Mouse (Mus musculus) ES-E14 (cell line): ENCODE data around the gene Cplane1. TPM values are rescaled to one million over a fixed set of nuclear protein-coding genes. Genes with fewer than 3 reads are reported as not detected.

Experiments used
- DNase-seq: peaks from one replicate; pipeline ENCODE4 v3.0.0-alpha.2; 2013; ENCODE audit warnings: low read depth, low spot score
- H3K27ac ChIP-seq: 2 replicates; pipeline ENCODE4 v1.5.1; 2012; ENCODE audit warnings: low read depth, mild to moderate bottlenecking, low read length, moderate library complexity, mixed read lengths; ENCODE audit not compliant: poor library complexity, insufficient read depth, severe bottlenecking
- H3K36me3 ChIP-seq: 2 replicates; pipeline ENCODE4 v1.6.1; 2012; ENCODE audit warnings: mild to moderate bottlenecking, low read length, moderate library complexity, mixed read lengths; ENCODE audit not compliant: control insufficient read depth, poor library complexity, insufficient read depth, severe bottlenecking
- H3K4me1 ChIP-seq, 2 experiments: fragments of 150-350 bp in 1 of 2; sonication (generic) in 1 of 2; 2 replicates each; pipeline ENCODE4 v1.6.1; 2012; ENCODE audit warnings: low read length in 2 of 2, mild to moderate bottlenecking in 1 of 2, mixed read lengths in 1 of 2; ENCODE audit not compliant: control insufficient read depth in 2 of 2, insufficient read depth in 2 of 2, poor library complexity in 1 of 2
- H3K4me3 ChIP-seq, 2 experiments: fragments of 150-350 bp in 1 of 2; sonication (generic) in 1 of 2; 2 replicates each; pipeline ENCODE4 v1.5.1; 2012; ENCODE audit warnings: low read length in 2 of 2, low read depth in 1 of 2, mild to moderate bottlenecking in 1 of 2, mixed read lengths in 1 of 2; ENCODE audit not compliant: insufficient read depth in 1 of 2, poor library complexity in 1 of 2, severe bottlenecking in 1 of 2
- H3K9ac ChIP-seq: 2 replicates; pipeline ENCODE4 v1.6.1; 2012; ENCODE audit warnings: low read depth, mild to moderate bottlenecking, low read length, mixed read lengths; ENCODE audit not compliant: poor library complexity, insufficient read depth, severe bottlenecking
- H3K9me3 ChIP-seq: fragments of 150-350 bp; sonication (generic); 2 replicates; pipeline ENCODE4 v1.6.1; 2012; ENCODE audit warnings: low read depth, mild to moderate bottlenecking, low read length; ENCODE audit not compliant: control insufficient read depth, insufficient read depth
- CHD2 ChIP-seq: IDR thresholded peaks from 2 replicates; pipeline ENCODE4 v1.6.1; 2014; ENCODE audit warnings: mild to moderate bottlenecking, low read depth, low read length, inconsistent platforms
- HCFC1 ChIP-seq: IDR thresholded peaks from 2 replicates; pipeline ENCODE4 v1.6.1; 2012; ENCODE audit warnings: low read length, inconsistent platforms, borderline replicate concordance; ENCODE audit not compliant: insufficient read depth
- MAFK ChIP-seq: IDR thresholded peaks from 2 replicates; pipeline ENCODE4 v1.6.1; 2014; ENCODE audit warnings: mild to moderate bottlenecking, low read depth, low read length, inconsistent platforms; ENCODE audit not compliant: insufficient read depth
- ZC3H11A ChIP-seq: IDR thresholded peaks from 2 replicates; pipeline ENCODE4 v1.6.1; 2012; ENCODE audit warnings: low read depth, mild to moderate bottlenecking, inconsistent platforms, low read length, borderline replicate concordance
- ZNF384 ChIP-seq: IDR thresholded peaks from 2 replicates; pipeline ENCODE4 v1.6.1; 2012; ENCODE audit warnings: low read depth, low read length, inconsistent platforms
- in situ Hi-C, 2 experiments: fragments of 600-800 bp; cut with MboI; formaldehyde crosslinking; loops; one replicate each; pipeline ENCODE4 v1.15.1; 2025; ENCODE audit warnings: low sequenced_read_pairs in 2 of 2, inconsistent platforms in 1 of 2; ENCODE audit not compliant: unreplicated experiment in 2 of 2
- total RNA-seq: library from RNA; depleted of rRNA; stranded (reverse); fragments of 300-350 nt; gene quantifications from 2 replicates; pipeline ENCODE4 v1.2.3, GENCODE M21; 2012

Cplane1 gene
- total RNA-seq, 1 experiment: 13.5 TPM

- DNase-seq: peak; percentile 37
- Histone ChIP-seq H3K4me1 (peaks cover 2 to 5% of the 10 kb centered on the region in 2 experiments; a peak in 2 of 4 replicates), H3K9ac (no peak overlapping the region), H3K36me3 (peaks cover 3% of the 10 kb centered on the region; the same call in 1 of the 2 replicates), H3K9me3 (no peaks in the 10 kb centered on the region), H3K27ac (no peak overlapping the region; the same call in 1 of the 2 replicates), H3K4me3 (no peak overlapping the region)
- in situ Hi-C loops: no loop called here
- TF ChIP-seq ZNF384 (no peak), CHD2 (no peak), MAFK (no peak), ZC3H11A (no peak), HCFC1 (no peak)
These were observed 7.1 kb upstream of the Cplane1 start for GRCm38 (mm10) chr15:8161841-8162240.

DNA sequence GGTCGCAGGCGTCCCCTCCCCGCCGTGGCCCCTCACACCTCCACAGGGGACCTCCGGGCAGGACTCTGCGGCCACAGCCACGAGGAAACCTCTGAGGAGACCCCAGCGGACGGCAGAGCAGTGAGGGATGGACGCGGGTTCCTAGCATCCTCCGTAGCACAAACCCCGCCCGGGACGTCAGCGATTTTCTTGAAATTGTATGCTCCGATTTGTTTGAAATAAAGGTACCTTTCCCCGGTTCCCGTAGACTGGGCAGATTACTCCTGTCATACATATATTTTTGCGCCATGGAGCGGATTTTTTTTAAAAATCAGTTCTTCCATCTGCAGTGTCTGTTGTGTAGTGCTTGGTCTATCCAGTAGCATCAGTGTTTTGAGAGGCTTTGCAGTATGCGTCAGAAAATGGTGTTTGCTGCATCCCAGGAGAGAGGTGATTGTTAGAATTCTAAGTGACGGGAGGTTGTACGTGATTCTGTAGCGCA, 400 bp downstream of the Cplane1 start:
- Histone ChIP-seq H3K36me3 (peaks cover 2% of the 10 kb centered on the region; the same call in 1 of the 2 replicates), H3K4me1 (peaks cover 0 to 5% of the 10 kb centered on the region in 2 experiments; a peak in 1 of 4 replicates), H3K4me3 (peak overlapping the region; percentile 84 to 93), H3K27ac (no peak overlapping the region), H3K9me3 (no peaks in the 10 kb centered on the region), H3K9ac (peak overlapping the region; percentile 82)
- TF ChIP-seq CHD2 (no peak), HCFC1 (no peak), ZC3H11A (no peak), ZNF384 (no peak), MAFK (no peak)
- peak; percentile 26 for DNase-seq
- in situ Hi-C loops: no loop called here

- H3K27ac ChIP-seq: no peak overlapping the region
- DNase-seq: no peak
- H3K9ac ChIP-seq: no peak overlapping the region
- no peaks in the 10 kb centered on the region; the same call in 1 of the 2 replicates for H3K36me3 ChIP-seq
- TF ChIP-seq ZNF384 (no peak), CHD2 (no peak), ZC3H11A (no peak)
- H3K4me3 ChIP-seq: no peak overlapping the region
- no peaks in the 10 kb centered on the region for H3K4me1 ChIP-seq
- in situ Hi-C loops: no loop called here
- no peaks in the 10 kb centered on the region for H3K9me3 ChIP-seq
These were observed 20.7 kb downstream of the Cplane1 start for GRCm38 (mm10) chr15:8189563-8189962.

DNA sequence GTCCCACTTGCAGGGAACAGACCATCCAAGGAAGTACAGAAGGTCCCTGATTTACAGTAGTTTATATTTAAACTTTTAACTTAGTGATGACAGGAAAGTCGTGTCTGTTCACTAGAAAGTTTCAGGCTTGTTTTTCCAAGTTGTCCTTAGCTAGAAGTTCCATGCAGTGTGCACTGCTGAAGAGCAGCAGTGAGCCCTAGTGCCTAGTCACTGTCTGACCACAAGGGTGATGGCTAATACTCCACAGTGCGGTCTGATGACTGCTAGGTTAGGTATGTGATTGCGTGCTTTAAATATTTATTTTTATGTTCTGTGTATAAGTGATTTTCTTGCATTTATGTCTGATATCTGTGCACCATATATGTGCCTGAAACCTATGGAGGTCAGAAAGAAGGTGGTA, 21.5 kb downstream of the Cplane1 start:
- H3K36me3 ChIP-seq: no peaks in the 10 kb centered on the region; the same call in 1 of the 2 replicates
- no peak for DNase-seq
- in situ Hi-C loops: no loop called here

DNA sequence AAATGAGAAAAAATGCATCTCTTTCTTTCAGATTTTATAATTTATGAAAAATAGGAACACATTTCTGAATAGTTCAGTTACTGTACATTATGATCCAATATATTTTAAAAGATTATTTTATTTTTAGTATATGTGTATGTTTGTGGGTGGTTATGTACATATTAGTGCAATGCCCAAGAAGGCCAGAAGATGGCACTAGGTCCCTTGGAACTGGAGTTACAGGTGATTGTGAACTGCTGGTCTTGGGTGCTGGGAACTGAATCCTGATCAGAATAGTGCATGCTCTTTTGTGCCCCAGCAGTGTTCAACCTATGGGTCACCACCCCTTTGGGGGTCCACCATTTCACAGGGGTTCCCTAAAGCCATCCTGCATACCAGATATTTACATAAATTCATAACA, 31.4 kb downstream of the Cplane1 start:
- in situ Hi-C loops: no loop called here
- Histone ChIP-seq H3K4me3 (no peak overlapping the region), H3K9ac (no peak overlapping the region), H3K27ac (no peak overlapping the region), H3K36me3 (peaks cover 14% of the 10 kb centered on the region), H3K4me1 (no peaks in the 10 kb centered on the region), H3K9me3 (no peaks in the 10 kb centered on the region)
- DNase-seq: peak; percentile 19
- TF ChIP-seq ZC3H11A (0 out of 2 replicates have a peak, but pooled peaks have one; percentile 21), CHD2 (no peak)

More for the DNA sequence above, 21.5 kb downstream of the Cplane1 start:
- H3K4me1 ChIP-seq: no peaks in the 10 kb centered on the region
- no peak overlapping the region for H3K27ac ChIP-seq
- no peak overlapping the region for H3K9ac ChIP-seq
- no peak overlapping the region for H3K4me3 ChIP-seq
- TF ChIP-seq MAFK (no peak), ZC3H11A (no peak), CHD2 (no peak), HCFC1 (no peak), ZNF384 (no peak)
- H3K9me3 ChIP-seq: no peaks in the 10 kb centered on the region
